Mouse (Mus musculus): Measurements from ENCODE around the gene Ston2.
"Not testable (repeated sequence)": the region's sequence is repeated elsewhere in the genome, so short reads cannot be mapped to it uniquely, and the experiment has no call there.

Gene Ston2

GRCm38 (mm10) chr12:91590716-91591115 is 197.5 kb downstream of the Ston2 start:
- DNase-seq (ENCODE audit: low read depth, low spot score): peak; percentile 57

DNA sequence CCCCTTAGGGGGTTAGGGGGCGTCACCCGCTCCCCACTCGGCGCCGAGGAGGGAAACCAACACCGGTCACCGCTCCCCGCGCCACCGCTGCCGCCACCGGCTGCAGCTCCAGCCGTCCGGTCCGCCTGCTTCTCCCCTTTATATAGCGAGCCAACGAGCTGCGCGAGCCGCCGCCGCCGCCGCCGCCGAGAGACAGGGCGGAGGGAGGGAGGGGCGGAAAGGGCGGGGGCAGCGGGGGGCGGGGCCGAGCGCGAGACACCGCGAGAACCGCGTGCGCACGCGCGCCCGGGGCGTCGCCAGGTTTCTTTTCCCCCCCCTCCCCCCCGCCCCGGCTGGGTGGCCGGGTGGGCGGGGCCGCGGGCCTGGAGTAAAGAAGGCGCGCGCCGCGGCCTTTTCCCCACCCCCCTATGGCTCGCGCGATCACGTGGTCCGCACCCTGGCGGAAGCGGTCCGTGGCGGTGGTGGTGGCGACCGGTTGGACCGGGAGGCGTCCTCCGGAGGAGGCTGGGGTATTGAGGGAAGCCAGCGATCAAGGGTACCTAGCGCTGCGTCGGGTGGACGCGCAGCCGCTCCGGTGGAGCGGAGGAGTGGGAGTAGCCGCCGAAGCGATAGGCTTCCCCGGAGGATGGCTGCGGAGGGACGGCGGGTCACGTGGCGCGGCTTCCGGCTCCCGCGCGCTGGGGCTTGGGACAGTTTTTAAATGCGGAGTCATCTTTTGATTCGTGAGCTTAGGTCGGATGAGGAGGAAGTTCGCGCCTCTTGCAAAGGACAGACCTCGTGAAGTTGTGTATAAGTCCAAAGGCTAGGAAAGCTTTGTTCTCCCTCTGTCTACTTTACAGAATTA is 198.1 kb downstream of the Ston2 start, which contains the start of gene Gtf2a1:
TSS of gene Gtf2a1 (minus strand) at position 641 of the 844 bp plus-strand sequence.
- DNase-seq (ENCODE audit: low read depth, low spot score): peak; percentile 92

DNA sequence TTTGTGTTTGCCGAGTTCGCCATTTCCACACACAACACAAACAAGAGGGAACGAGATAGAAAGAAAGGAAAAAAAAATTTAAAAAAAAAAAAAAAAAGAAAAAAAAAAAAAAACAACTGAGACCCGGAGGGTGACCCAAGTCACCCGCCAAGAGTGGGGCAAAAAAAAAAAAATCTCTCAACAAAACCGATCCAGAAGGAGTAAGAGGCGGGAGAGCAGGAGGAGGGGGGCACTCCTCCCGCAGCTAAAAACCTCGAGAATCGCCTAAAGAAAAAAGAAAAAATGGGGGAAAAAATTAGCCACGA is 198.7 kb downstream of the Ston2 start:
- no peak for DNase-seq (ENCODE audit: low read depth, low spot score)

DNA sequence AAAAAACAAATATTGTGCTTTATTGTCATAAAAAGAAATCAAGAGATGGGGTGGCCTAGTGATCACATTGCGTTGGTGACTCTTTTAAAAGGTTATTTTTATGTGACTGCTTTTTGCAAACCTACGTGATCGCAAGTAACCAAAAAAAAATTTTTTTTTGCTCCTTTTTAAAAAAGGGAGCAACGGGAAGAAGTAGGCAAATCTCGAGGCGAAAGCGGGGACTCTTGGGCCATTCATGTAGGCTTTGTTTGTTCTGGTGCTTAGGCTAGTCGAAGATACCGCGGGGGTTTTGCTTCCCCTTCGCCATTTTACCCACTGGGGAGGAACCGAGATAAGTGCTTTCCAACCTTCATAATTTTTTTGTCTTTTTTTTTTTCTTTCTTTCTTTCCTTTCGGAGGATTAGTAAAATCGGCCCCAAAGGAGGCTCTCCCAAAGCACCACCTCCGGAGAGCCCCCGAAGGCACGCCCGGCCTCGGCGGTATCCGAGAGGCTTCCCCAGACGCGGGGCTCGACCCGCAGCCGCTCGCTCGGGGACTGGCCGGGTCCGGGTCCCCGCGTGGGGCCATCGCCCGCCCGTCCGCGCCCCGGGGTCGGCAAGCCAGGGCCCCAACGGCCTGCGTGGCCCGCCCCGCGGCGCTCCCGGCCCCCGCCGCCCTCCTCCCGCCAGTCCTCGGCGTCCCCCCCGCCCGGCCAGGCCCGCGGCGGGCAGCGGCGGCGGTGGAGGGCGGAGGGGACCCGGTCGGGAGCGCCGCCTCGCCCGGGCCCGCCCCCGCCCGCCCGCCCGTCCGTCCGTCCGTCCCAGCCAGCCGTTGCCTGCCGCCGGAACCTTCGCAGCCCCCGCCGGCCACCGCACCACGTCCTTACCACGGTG is 199.3 kb downstream of the Ston2 start:
- peak; percentile 54 for DNase-seq (ENCODE audit: low read depth, low spot score)

- peak; percentile 96 for DNase-seq (ENCODE audit: low read depth, low spot score)
Observed at GRCm38 (mm10) chr12:91588176-91588669, 200.0 kb downstream of the Ston2 start.

- peak; percentile 28 for DNase-seq (ENCODE audit: low read depth, low spot score)
Observed at GRCm38 (mm10) chr12:91587491-91588033, 200.6 kb downstream of the Ston2 start.

GRCm38 (mm10) chr12:91587077-91587476 is 201.1 kb downstream of the Ston2 start:
- no peak for DNase-seq (ENCODE audit: low read depth, low spot score)

DNA sequence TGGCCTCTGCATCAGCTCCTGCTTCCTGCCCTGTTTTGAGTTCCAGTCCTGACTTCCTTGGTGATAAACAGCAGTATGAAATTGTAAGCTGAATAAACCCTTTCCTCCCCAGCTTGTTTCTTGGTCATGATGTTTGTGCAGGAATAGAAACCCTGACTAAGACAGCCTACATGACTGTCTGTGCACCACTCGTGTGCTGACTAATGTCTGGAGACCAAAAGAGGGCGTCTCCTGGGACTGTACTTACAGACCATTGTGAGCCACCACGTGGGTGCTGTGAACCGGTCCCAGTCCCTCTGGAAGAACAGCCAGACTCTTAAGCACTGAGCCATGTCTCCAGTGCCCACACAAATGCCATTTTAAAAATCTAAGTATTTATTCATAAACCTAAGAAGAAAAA is 202.4 kb downstream of the Ston2 start:
- DNase-seq (ENCODE audit: low read depth, low spot score): not testable (repeated sequence)

GRCm38 (mm10) chr12:91585206-91585605 is 203.0 kb downstream of the Ston2 start:
- no peak for DNase-seq (ENCODE audit: low read depth, low spot score)

GRCm38 (mm10) chr12:91583409-91583808 is 204.8 kb downstream of the Ston2 start:
- DNase-seq (ENCODE audit: low read depth, low spot score): peak; percentile 58
